Mouse (Mus musculus): ENCODE results near the gene Dync1h1. TPM values are rescaled to one million over a fixed set of nuclear protein-coding genes. Genes with fewer than 3 reads are reported as not detected.

Gene Dync1h1
- 22.0 and 23.9 TPM in 2 replicates for polyA plus RNA-seq (2015; fragmentation: Nextera tagmentation; extraction: Ambion mirVana)

DNA sequence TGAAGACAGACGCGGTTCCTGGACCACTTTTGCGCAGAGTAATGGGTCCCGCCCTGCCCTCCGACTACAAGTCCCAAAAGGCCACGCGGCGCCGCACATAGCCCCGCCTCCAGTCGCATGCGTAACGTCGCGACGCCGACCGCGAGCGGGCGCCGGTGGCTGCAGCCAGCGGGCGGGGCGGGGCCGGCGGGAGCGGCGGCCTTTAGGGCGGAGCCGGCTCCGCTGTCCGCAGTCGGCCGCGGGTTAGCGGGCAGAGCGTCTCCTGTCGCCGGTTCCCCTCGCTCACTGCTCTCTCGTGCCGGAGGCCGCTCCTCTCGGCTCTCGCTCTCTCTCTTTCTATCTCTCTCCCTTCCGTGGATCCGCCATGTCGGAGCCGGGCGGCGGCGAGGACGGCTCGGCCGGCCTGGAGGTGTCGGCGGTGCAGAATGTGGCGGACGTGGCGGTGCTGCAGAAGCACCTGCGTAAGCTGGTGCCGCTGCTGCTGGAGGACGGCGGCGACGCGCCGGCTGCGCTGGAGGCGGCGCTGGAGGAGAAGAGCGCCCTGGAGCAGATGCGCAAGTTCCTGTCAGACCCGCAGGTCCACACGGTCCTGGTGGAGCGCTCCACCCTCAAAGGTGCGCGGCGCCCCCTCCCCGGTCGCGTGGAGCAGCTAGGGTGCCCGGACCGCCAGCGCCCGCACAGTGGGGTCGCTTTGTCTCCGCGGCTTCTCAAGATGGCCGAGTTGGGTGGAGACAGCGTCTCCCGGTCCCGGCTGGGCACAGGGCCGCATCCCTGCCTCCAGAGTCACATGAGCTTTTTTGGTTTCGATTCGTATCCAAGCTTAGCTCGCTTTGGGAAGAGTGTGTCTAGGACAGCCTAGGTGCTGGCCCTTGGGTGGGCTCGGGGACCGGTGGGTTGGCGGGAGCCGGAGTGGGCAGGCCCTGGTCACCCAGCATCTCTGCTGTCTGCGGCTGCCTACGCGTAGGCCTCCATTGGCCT is at the start of gene Dync1h1:
TSS of gene Dync1h1 (plus strand) at position 212 of the 978 bp plus-strand sequence.

DNA sequence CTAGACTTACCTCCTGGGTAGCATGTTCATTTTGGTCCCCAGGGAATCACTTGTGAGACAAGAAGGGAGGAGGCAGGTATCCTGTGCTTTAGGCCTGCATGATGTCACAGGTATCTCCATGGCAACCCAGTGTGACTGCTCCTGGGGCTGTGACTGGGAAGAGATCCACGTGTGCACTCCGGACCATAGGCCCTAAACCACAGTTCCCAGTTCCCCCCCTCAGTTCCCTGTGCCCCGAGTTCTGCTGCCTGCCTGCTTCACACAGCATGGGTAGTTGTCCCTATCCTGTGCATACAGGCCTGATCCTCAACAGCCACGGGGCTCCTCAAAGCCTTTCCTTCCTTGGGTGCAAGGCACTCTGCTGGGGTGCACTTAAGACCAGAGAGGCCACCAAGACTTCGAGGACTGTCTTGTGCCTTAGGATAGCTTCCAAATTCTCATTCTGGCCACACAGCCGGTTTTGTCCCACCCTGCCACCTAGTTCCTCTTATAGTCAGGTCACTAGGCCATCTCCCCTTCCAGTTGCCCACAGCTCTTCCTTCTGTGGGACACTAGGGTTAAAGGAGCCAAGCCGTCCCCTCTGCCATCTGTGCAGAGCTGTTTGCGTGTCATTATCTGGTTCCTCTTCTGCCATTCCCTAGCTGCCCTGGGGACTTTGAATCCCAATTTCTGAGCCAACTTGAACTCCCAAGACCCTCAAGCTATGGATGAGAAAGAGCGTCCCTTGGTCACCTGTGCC is 81.5 kb downstream of the Dync1h1 start, which contains the start of gene 1700001K19Rik:
TSS of gene 1700001K19Rik (minus strand) at position 59 of the 739 bp plus-strand sequence.

DNA sequence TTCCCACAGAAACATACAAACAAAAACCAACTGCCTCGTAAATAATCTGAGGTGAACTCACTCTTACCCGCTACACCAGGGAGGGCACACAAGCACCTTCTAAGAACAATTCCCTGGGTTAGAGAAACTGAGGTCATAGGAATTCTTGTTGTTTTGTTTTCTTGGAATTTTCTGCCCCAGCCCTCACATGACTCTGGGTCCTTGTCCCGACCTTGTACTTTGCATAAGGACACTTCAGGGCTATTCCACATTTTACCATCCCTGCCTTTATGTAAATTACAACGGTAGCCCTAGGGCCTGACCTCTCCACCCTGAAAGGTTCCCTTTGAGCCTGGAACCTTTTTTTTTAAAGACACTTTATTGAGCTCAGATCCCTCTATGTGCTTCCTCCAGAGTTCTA is 101.3 kb downstream of the Dync1h1 start, which contains the start of gene Hsp90aa1:
TSS of gene Hsp90aa1 (minus strand) at position 173 of the 400 bp plus-strand sequence.

Small RNAs within 50 kb of the gene (microRNA-seq; reads per million reads assigned to microRNA genes)
- 0 reads per million in 2 experiments for gene Gm27299

Other genes starting within 250 kb of the Dync1h1 start
- gene Ppp2r5c, start 154.3 kb upstream of the Dync1h1 start, polyA plus RNA-seq (2015; fragmentation: Nextera tagmentation; extraction: Ambion mirVana) = 80.9 and 82.2 TPM in 2 replicates
- gene 1700001K19Rik, start 81.2 kb downstream of the Dync1h1 start, polyA plus RNA-seq (2015; fragmentation: Nextera tagmentation; extraction: Ambion mirVana) = not detected in 2 replicates
- gene Hsp90aa1, start 101.3 kb downstream of the Dync1h1 start, polyA plus RNA-seq (2015; fragmentation: Nextera tagmentation; extraction: Ambion mirVana) = 179 TPM in 2 replicates
- gene Wdr20, start 136.5 kb downstream of the Dync1h1 start, polyA plus RNA-seq (2015; fragmentation: Nextera tagmentation; extraction: Ambion mirVana) = 7.6 and 10.1 TPM in 2 replicates
- 0.60 and 0.79 TPM in 2 replicates for gene Mok, start 239.5 kb downstream of the Dync1h1 start, polyA plus RNA-seq (2015; fragmentation: Nextera tagmentation; extraction: Ambion mirVana)
- 2.7 and 3.8 TPM in 2 replicates for gene Zfp839, start 248.8 kb downstream of the Dync1h1 start, polyA plus RNA-seq (2015; fragmentation: Nextera tagmentation; extraction: Ambion mirVana)